Mouse (Mus musculus) neutrophil, adult 5-6 weeks (primary cell): Measurements from ENCODE around the gene Gp5. TPM values are rescaled to one million over a fixed set of nuclear protein-coding genes. Genes with fewer than 3 reads are reported as not detected.
"Not testable (repeated sequence)": the region's sequence is repeated elsewhere in the genome, so short reads cannot be mapped to it uniquely, and the experiment has no call there.

Source experiments
- ATAC-seq: fragments of 151-379, 151-347 bp; 2 replicates; pipeline ENCODE4 v1.8.0; 2017; ENCODE audit warnings: mild to moderate bottlenecking, moderate TSS enrichment; ENCODE audit not compliant: insufficient number of reproducible peaks, poor library complexity, low FRiP score, severe bottlenecking; ENCODE audit errors: extremely low read depth
- total RNA-seq: library from RNA; stranded (forward); fragments of 200-1000 nt; gene quantifications from 2 replicates; pipeline ENCODE4 v1.2.3, GENCODE M21; 2017

Gene Gp5
- total RNA-seq: 3.8 and 5.8 TPM in 2 replicates

GRCm38 (mm10) chr16:30310647-30311046, at the start of gene Gp5:
Gene Gp5 (minus strand): TSS chr16:30310779.
- ATAC-seq: no peak

DNA sequence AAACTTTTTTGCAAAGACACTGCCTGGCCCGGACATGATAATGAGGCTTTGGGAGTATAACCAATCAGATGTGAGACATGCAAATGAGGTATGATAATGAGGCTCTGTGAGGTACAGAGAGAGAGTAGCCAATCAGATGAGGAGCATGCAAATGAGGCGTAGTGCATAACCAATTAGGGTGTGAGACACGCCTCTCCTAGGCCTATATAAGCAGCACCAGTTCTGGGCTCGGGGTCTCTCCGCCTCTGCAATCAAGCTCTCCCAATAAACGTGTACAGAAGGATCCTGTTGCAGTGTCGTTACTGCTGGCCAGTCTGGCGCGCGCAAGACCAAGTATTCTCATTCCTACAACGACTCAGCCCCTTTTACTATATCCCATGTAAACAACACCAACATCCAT, 42.9 kb upstream of the Gp5 start:
- ATAC-seq: not testable (repeated sequence)

GRCm38 (mm10) chr16:30314236-30314635, 3.7 kb upstream of the Gp5 start:
- ATAC-seq: no peak

GRCm38 (mm10) chr16:30310171-30310515, 436 bp downstream of the Gp5 start:
- ATAC-seq: no peak

DNA sequence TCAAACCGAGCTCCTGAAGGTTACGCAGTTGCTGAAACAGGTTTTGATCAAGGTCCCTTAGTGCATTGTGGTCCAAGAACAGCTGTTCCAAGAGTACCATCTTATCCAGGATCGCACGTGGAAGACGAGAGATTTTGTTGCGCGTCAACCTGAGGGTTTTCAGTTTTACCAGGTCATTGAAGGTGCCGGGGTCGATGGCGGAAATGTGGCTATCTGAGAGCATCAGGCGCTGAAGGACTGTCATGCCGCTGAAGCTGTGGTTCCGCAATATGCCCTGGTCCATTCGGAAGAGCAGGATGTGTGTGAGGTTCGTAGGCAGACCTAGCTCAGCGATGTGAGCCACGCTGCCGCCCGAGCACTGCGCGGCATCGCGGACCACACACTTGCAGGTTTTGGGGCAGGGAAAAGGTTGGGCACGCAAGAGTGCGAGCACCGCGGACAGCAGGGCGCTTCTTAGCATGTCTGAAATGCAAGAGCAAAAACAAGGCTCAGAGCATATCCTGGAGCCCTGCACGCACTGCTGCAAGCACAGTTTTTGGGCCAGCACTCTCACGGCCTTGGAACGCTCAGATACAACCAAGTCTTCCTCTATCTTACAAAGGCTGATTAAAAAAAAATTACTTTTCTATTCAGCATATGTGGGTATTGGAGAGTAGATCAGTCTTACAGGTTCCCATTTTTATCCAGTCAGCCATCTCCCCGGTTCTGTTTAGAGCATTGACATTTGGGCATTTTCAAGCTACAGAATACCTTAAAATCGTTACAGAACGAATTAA, 996 bp downstream of the Gp5 start:
- ATAC-seq: 0 out of 2 replicates have a peak, but pooled peaks have one; percentile 39

GRCm38 (mm10) chr16:30308616-30309394, 1.8 kb downstream of the Gp5 start:
- ATAC-seq: no peak

GRCm38 (mm10) chr16:30307961-30308615, 2.5 kb downstream of the Gp5 start:
- no peak for ATAC-seq

DNA sequence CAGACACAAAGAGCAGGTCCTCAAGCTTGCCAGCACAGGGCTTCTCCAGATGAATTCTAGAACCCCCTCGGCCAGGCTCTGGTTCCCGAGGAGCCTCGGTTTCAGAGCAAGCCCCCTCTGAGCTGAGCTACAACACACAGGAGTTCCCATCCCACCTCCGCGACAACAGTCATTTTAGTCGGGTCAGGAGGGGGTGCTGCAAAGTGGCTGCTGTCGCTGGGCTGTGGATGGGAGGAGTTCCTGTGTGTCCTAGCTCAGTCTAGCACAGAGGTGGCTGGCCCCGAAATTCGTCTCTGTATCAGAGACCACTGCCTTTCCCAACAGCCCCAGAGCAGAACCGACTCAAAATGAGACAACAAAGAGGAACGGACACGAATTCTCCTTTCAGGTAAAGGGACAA, 3.3 kb downstream of the Gp5 start:
- ATAC-seq: no peak

GRCm38 (mm10) chr16:30306102-30306501, 4.5 kb downstream of the Gp5 start:
- no peak for ATAC-seq

DNA sequence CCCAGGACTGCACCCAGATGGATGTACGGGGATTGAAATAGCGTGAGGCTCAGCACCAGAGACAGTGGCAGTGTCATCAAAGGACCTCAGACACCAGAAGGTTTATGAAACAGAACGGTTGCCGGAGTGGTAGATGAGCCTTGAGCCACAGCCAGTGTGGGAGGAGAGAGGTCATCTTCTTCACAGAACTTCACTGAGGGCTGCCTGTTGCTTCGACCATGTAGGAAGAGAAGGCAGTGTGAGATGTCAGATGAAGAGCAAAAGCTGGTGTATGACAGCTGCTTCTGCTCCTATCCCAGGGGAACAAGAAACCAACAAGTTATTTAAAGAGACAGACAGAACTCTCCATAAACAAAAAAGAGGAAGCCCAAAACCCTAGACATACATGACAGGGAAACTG, 6.3 kb downstream of the Gp5 start:
- no peak for ATAC-seq

DNA sequence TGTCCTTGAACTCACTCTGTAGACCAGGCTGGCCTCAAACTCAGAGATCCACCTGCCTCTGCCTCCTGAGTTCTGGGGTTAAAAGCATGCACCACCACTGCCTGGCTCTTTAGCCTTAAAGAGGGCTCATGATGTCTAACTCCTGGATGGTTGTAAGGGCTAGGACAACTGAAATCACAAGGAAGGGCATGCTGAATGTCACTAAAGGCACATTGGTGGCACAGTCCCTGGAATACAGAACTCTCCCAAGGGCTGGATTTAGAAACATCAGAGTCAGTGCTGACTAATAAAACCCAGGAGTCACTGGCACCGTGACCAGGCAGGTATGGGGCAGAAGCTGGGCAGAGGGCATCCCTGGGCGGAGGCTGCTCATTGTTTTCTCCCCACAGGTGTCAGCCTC, 7.2 kb downstream of the Gp5 start:
- no peak for ATAC-seq

DNA sequence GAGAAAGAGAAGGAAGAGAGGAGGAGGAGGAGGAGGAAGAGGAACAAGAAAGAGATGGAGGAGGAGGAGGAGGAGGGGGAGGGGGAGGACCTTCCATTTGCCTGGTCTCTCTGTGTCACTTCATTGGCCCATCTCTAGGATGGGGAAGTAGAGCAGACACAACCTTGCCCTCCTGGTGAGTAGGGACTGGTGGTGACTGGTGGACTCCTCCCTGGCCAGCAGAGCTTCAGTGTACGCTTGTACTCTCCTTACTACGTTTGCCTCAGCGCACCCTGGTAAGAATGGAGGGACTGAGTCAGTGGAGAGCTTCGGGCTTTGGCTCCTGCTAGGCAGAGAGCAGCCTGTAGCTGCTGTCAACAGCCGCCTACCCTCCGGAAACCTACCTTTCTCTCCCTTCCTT, 7.9 kb downstream of the Gp5 start:
- no peak for ATAC-seq

DNA sequence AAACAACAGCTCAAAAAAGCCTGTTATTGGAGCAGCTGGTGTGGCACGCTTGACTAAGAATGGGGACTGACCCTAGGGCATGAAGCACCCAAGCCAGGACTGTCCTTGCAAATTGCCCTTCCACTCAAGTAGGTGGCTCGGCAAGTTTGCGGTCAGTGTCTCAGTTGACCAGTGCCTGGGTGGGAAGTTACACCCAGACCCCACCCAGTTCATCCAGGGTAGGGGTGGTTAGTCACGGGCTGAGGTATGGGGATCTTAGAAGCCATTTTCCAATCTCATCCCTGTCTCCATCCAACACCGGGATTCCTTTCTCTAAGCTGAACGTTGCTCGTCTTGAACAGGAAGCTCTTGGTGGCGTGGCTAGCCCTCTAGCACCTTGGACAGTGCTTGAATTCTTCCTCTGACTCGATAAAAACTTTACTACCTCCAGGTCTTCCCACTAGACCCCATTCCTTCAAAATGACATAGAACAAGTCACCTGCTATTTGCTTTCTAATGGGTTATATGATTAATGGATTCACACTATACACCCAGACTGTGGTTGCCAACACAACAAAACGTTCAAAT, 10.8 kb downstream of the Gp5 start:
- ATAC-seq: no peak

- ATAC-seq: no peak
Observed at GRCm38 (mm10) chr16:30297450-30297849, 13.1 kb downstream of the Gp5 start.

DNA sequence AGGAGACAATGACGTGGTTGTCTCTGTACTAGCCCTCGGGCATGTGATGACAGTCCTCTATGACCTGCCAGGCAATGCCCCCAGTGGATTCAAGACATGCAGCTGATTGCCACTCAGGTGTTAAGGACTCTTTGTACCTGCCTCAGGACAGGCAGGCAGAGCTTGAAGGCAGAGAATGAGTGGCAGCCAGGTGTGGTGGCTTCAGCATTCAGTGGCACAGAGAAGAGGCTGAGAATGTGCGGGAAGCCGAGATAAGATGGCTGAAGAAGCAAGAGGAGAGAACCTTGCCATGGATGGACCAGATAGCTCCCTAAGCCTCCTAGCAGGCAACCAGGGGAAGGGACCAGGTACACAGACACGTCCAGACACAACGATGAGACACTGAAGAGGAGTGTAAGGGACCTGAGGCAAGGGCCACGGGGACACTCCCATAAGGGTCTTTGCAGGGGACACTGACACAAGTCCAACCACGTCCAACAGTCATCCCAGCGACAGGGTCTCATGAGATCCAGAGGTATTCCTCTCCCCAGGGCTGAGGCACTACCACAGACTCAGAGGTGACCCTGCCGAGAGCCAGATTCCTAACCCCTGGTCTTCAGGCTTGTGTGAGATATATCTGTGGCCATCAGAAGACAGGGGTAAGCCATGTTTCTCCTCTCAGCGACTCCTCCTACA, 13.8 kb downstream of the Gp5 start:
- ATAC-seq: no peak

DNA sequence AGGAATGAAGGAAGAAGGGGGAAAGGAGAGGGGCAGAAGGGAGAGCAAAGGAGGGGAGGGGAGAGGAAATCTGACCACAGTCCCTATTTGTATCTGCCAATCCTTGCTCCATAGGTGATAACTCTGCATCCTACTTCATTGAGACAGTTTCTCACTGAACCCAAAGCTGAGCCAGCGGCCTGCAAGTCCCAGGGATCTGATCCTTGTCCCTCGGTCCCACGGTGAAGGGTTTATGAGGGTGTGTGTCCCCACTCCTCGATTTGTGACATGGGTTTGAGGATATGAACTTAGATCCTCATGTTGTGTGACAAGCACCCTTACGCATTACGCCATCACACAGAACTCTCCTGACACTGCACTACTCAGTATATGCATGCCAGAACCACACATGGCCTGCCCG, 15.5 kb downstream of the Gp5 start:
- ATAC-seq: no peak

- ATAC-seq: no peak
Observed at GRCm38 (mm10) chr16:30290436-30290835, 20.1 kb downstream of the Gp5 start.

DNA sequence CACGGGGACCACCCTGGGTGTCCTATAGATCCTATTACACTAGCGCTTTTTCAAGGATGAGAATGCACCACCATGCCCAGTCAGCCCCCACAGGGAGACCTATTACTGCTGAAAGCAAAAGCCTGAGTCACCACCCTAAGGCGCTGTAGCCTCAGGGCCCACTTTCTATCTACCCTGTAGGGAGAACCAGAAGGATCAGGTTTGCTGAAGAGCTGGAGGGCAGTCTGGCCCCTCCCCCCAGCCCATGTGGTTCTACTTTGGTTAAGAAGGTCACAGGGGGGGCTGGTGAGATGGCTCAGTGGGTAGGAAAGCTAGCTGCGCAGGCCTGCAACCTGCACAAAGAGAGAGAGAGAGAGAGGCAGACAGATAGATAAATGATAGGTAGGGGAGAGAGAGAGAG, 24.9 kb downstream of the Gp5 start:
- ATAC-seq: no peak

GRCm38 (mm10) chr16:30283743-30284337, 26.7 kb downstream of the Gp5 start:
- peak; percentile 42; the same call in 1 of the 2 replicates for ATAC-seq
